Mouse (Mus musculus): ENCODE data around the gene Olfr792. TPM values are rescaled to one million over a fixed set of nuclear protein-coding genes. Genes with fewer than 3 reads are reported as not detected.

Gene Olfr792
- total RNA-seq (2023): not detected

GRCm38 (mm10) chr10:129538862-129539261 is at the start of gene Olfr792:
Olfr792 (plus strand) TSS chr10:129539162.

GRCm38 (mm10) chr10:129498192-129498591 is 40.8 kb upstream of the Olfr792 start, which contains the start of gene Olfr790:
Olfr790 (plus strand) TSS chr10:129498492.

GRCm38 (mm10) chr10:129521492-129521891 is 17.5 kb upstream of the Olfr792 start, which contains the start of gene Olfr791:
Olfr791 (plus strand) TSS chr10:129521792.

GRCm38 (mm10) chr10:129567355-129567754 is 28.4 kb downstream of the Olfr792 start, which contains the start of gene Olfr794:
Olfr794 (plus strand) TSS chr10:129567655.

Other genes starting within 250 kb of the Olfr792 start
- not detected for gene Olfr780, start 221.0 kb upstream of the Olfr792 start, total RNA-seq (2023)
- not detected for gene Olfr781, start 210.3 kb upstream of the Olfr792 start, total RNA-seq (2023)
- gene Olfr782, start 190.3 kb upstream of the Olfr792 start, total RNA-seq (2023): not detected
- 0.30 TPM for gene Olfr784, start 155.1 kb upstream of the Olfr792 start, total RNA-seq (2023)
- not detected for gene Olfr785, start 133.7 kb upstream of the Olfr792 start, total RNA-seq (2023)
- gene Olfr786, start 111.9 kb upstream of the Olfr792 start, total RNA-seq (2023): not detected
- not detected for gene Olfr787, start 77.3 kb upstream of the Olfr792 start, total RNA-seq (2023)
- gene Olfr788, start 68.2 kb upstream of the Olfr792 start, total RNA-seq (2023): not detected
- not detected for gene Olfr789, start 54.4 kb upstream of the Olfr792 start, total RNA-seq (2023)
- gene Olfr790, start 40.7 kb upstream of the Olfr792 start, total RNA-seq (2023): not detected
- not detected for gene Olfr791, start 17.4 kb upstream of the Olfr792 start, total RNA-seq (2023)
- not detected for gene Olfr794, start 28.5 kb downstream of the Olfr792 start, total RNA-seq (2023)
- gene Olfr796, start 73.4 kb downstream of the Olfr792 start, total RNA-seq (2023): not detected
- gene Olfr798, start 88.8 kb downstream of the Olfr792 start, total RNA-seq (2023): not detected
- gene Olfr799, start 98.3 kb downstream of the Olfr792 start, total RNA-seq (2023): not detected
- not detected for gene Olfr800, start 118.5 kb downstream of the Olfr792 start, total RNA-seq (2023)
- not detected for gene Olfr801, start 134.7 kb downstream of the Olfr792 start, total RNA-seq (2023)
- not detected for gene Olfr802, start 149.0 kb downstream of the Olfr792 start, total RNA-seq (2023)
- gene Olfr803, start 155.1 kb downstream of the Olfr792 start, total RNA-seq (2023): not detected
- not detected for gene Olfr804, start 164.0 kb downstream of the Olfr792 start, total RNA-seq (2023)
- gene Olfr805, start 190.2 kb downstream of the Olfr792 start, total RNA-seq (2023): not detected
- gene Olfr806, start 202.8 kb downstream of the Olfr792 start, total RNA-seq (2023): not detected
- gene Olfr807, start 218.6 kb downstream of the Olfr792 start, total RNA-seq (2023): not detected
- gene Olfr808, start 226.3 kb downstream of the Olfr792 start, total RNA-seq (2023): not detected
- gene Olfr809, start 235.5 kb downstream of the Olfr792 start, total RNA-seq (2023): not detected